Mouse (Mus musculus) forebrain, postnatal 0 days (tissue): ENCODE results near the gene Lef1. TPM values are rescaled to one million over a fixed set of nuclear protein-coding genes. Genes with fewer than 3 reads are reported as not detected.

Source experiments
- ATAC-seq: fragments of 200-750 bp; cut with Nextera tagmentation; 2 replicates; pipeline ENCODE4 v1.8.0; 2017; ENCODE audit warnings: mild to moderate bottlenecking, moderate library complexity
- DNase-seq: peaks from one replicate; pipeline ENCODE4 v3.0.0-alpha.2; 2015
- H3K27ac ChIP-seq: fragments of 300-500 bp; sonication (generic); 2 replicates; pipeline ENCODE4 v1.5.1; 2014; ENCODE audit warnings: low read depth, mild to moderate bottlenecking, antibody characterized with exemption, low read length, moderate library complexity, mixed read lengths
- H3K27me3 ChIP-seq: fragments of 300-500 bp; sonication (generic); 2 replicates; pipeline ENCODE4 v1.6.1; 2014; ENCODE audit warnings: mild to moderate bottlenecking, low read length, mixed read lengths; ENCODE audit not compliant: insufficient read depth
- H3K36me3 ChIP-seq: fragments of 300-500 bp; sonication (generic); 2 replicates; pipeline ENCODE4 v1.6.1; 2014; ENCODE audit warnings: mild to moderate bottlenecking, moderate library complexity; ENCODE audit not compliant: insufficient read depth
- H3K4me1 ChIP-seq: fragments of 300-500 bp; sonication (generic); 2 replicates; pipeline ENCODE4 v1.6.1; 2014; ENCODE audit warnings: antibody characterized with exemption; ENCODE audit not compliant: insufficient read depth
- H3K4me2 ChIP-seq: fragments of 300-500 bp; sonication (generic); 2 replicates; pipeline ENCODE4 v1.6.1; 2014; ENCODE audit warnings: low read depth, mild to moderate bottlenecking, moderate library complexity
- H3K4me3 ChIP-seq: fragments of 300-500 bp; sonication (generic); 2 replicates; pipeline ENCODE4 v1.5.1; 2014; ENCODE audit warnings: low read depth, low read length, mixed read lengths
- H3K9ac ChIP-seq: fragments of 300-500 bp; sonication (generic); 2 replicates; pipeline ENCODE4 v1.6.1; 2014; ENCODE audit warnings: mild to moderate bottlenecking
- H3K9me3 ChIP-seq: fragments of 300-500 bp; sonication (generic); 2 replicates; pipeline ENCODE4 v1.6.1; 2016; ENCODE audit warnings: low read length
- CTCF ChIP-seq: sonication (generic); IDR thresholded peaks from 2 replicates; pipeline ENCODE4 v1.5.1; 2016; ENCODE audit warnings: antibody characterized with exemption, control low read depth, low read depth
- WGBS: fragments of 180-500 bp; shearing (Covaris S2); extraction: QIAGEN DNeasy Blood & Tissue Kit; methylation state at CpG from one replicate; pipeline ENCODE4 v1.1.7; 2014; 5-methylcytosine and 5-hydroxymethylcytosine counted together
- polyA plus RNA-seq: library from polyadenylated mRNA; unstranded; fragments of >200 nt; fragmentation: Nextera tagmentation; extraction: Ambion mirVana; gene quantifications from 2 replicates; pipeline ENCODE4 v1.2.1, GENCODE M21; 2015
- total RNA-seq: library from RNA; depleted of rRNA; stranded (reverse); fragments of >200 nt; gene quantifications from 2 replicates; pipeline ENCODE4 v1.2.3, GENCODE M21; 2014; rRNA removed

Lef1 gene
- total and polyA plus RNA-seq, 2 experiments from 2014 or later, result 12.1 to 15.3 TPM

GRCm38 (mm10) chr3:131270381-131270780 lies 160.1 kb downstream of the Lef1 start:
- no peak for TF ChIP-seq CTCF
- no peaks in the 10 kb centered on the region for H3K4me1 ChIP-seq
- 21% methylated on average over 6 of the region's 6 CpGs for WGBS
- no peak overlapping the region for H3K4me3 ChIP-seq
- H3K4me2 ChIP-seq, result no peak overlapping the region
- H3K27ac ChIP-seq, result no peak overlapping the region
- H3K36me3 ChIP-seq, result no peaks in the 10 kb centered on the region
- no peak overlapping the region for H3K9ac ChIP-seq
- ATAC-seq (no peak), DNase-seq (no peak)
- no peaks in the 10 kb centered on the region for H3K27me3 ChIP-seq
- no peaks in the 10 kb centered on the region for H3K9me3 ChIP-seq

- Histone ChIP-seq H3K4me1 (no peaks in the 10 kb centered on the region), H3K9ac (no peak overlapping the region)
- no peak for ATAC-seq
These were observed 160.9 kb downstream of the Lef1 start for GRCm38 (mm10) chr3:131271157-131271556.

GRCm38 (mm10) chr3:131271559-131272373 lies 161.5 kb downstream of the Lef1 start, which contains the start of gene Hadh:
TSS of gene Hadh (minus strand) at chr3:131272101.
- Histone ChIP-seq H3K27me3 (no peaks in the 10 kb centered on the region), H3K9ac (peak within 1 kb of the TSS; percentile 58), H3K4me2 (peak within 1 kb of the TSS; percentile 85), H3K4me1 (no peaks in the 10 kb centered on the region), H3K36me3 (no peaks in the 10 kb centered on the region), H3K4me3 (peak within 1 kb of the TSS; percentile 72), H3K27ac (no peak within 1 kb of the TSS), H3K9me3 (no peaks in the 10 kb centered on the region)
- peak; percentile 79 for DNase-seq
- peak; percentile 91 for ATAC-seq
- TF ChIP-seq CTCF, result no peak
- 1% methylated on average over 53 of the region's 54 CpGs for WGBS

More at GRCm38 (mm10) chr3:131271157-131271556, 160.9 kb downstream of the Lef1 start:
- Histone ChIP-seq H3K4me3 (peak overlapping the region; percentile 72), H3K36me3 (no peaks in the 10 kb centered on the region), H3K4me2 (peak overlapping the region; percentile 85), H3K9me3 (no peaks in the 10 kb centered on the region), H3K27ac (no peak overlapping the region), H3K27me3 (no peaks in the 10 kb centered on the region)
- 0 out of 2 replicates have a peak, but pooled peaks have one; percentile 10 for TF ChIP-seq CTCF
- 7% methylated on average over 8 of the region's 8 CpGs for WGBS
- no peak for DNase-seq

- Histone ChIP-seq H3K27ac (no peak overlapping the region), H3K36me3 (no peaks in the 10 kb centered on the region), H3K27me3 (no peaks in the 10 kb centered on the region), H3K4me1 (no peaks in the 10 kb centered on the region), H3K9ac (peak overlapping the region; percentile 58), H3K9me3 (no peaks in the 10 kb centered on the region), H3K4me3 (peak overlapping the region; percentile 72), H3K4me2 (peak overlapping the region; percentile 85)
- no peak for TF ChIP-seq CTCF
- no peak for ATAC-seq
- WGBS, result 55% methylated on average over 10 of the region's 10 CpGs
- DNase-seq, result no peak
These were observed 162.3 kb downstream of the Lef1 start for GRCm38 (mm10) chr3:131272374-131273100.

Other genes starting within 250 kb of the Lef1 start
- gene Hadh, start 161.6 kb downstream of the Lef1 start, total RNA-seq, result 14.0 and 21.0 TPM in 2 replicates
- 30.3 and 33.0 TPM in 2 replicates for gene Hadh, start 161.6 kb downstream of the Lef1 start, polyA plus RNA-seq
- gene Cyp2u1, start 192.8 kb downstream of the Lef1 start, total RNA-seq, result 10.7 and 14.7 TPM in 2 replicates
- 8.7 and 11.0 TPM in 2 replicates for gene Cyp2u1, start 192.8 kb downstream of the Lef1 start, polyA plus RNA-seq